Mouse (Mus musculus): ENCODE results near the gene Chd1. TPM values are rescaled to one million over a fixed set of nuclear protein-coding genes. Genes with fewer than 3 reads are reported as not detected.
"Not testable (repeated sequence)": the region's sequence is repeated elsewhere in the genome, so short reads cannot be mapped to it uniquely, and the experiment has no call there.

Chd1 gene
- total and polyA plus RNA-seq, 2 experiments from 2014 or later = 9.7 to 15.3 TPM

GRCm38 (mm10) chr17:15720841-15721240, 16.1 kb downstream of the Chd1 start:
- WGBS = 79% methylated on average over 3 of the region's 3 CpGs
- DNase-seq (ENCODE audit: low spot score) (no peak), ATAC-seq (ENCODE audit: insufficient read depth, low read depth) (no peak)
- TF ChIP-seq EP300 (IDR thresholded peaks at IDR 0.05; ENCODE audit: low read depth) (no peak), CTCF (IDR thresholded peaks at IDR 0.05; ENCODE audit: low read depth) (no peak)
- Histone ChIP-seq H3K4me2 (ENCODE audit: low read depth, low read length) (no peak overlapping the region), H3K9me3 (replicated peaks; ENCODE audit: control insufficient read depth, low read length) (no peaks in the 10 kb centered on the region), H3K9ac (replicated peaks; ENCODE audit: low read depth, low read length) (no peak overlapping the region), H3K4me1 (ENCODE audit: control insufficient read depth, insufficient read depth) (no peaks in the 10 kb centered on the region), H3K4me3 (ENCODE audit: low read depth, low read length) (no peak overlapping the region), H3K27me3 (ENCODE audit: control insufficient read depth, insufficient read depth, low read length) (no peaks in the 10 kb centered on the region), H3K36me3 (replicated peaks; ENCODE audit: control insufficient read depth, insufficient read depth, low read length) (peaks cover 16% of the 10 kb centered on the region), H3K27ac (ENCODE audit: low read depth) (no peak overlapping the region)

GRCm38 (mm10) chr17:15723291-15723690, 18.5 kb downstream of the Chd1 start:
- WGBS = 87% methylated on average over 1 of the region's 1 CpGs
- no peaks in the 10 kb centered on the region for H3K9me3 ChIP-seq (replicated peaks; ENCODE audit: control insufficient read depth, low read length)

GRCm38 (mm10) chr17:15723866-15724475, 19.2 kb downstream of the Chd1 start:
- peak; percentile 40 for DNase-seq (ENCODE audit: low spot score)
- not testable (repeated sequence) for H3K27ac ChIP-seq (ENCODE audit: low read depth); H3K27me3 ChIP-seq (ENCODE audit: control insufficient read depth, insufficient read depth, low read length); H3K4me2 ChIP-seq (ENCODE audit: low read depth, low read length); H3K4me3 ChIP-seq (ENCODE audit: low read depth, low read length); H3K4me1 ChIP-seq (ENCODE audit: control insufficient read depth, insufficient read depth); H3K9me3 ChIP-seq (replicated peaks; ENCODE audit: control insufficient read depth, low read length); ATAC-seq (ENCODE audit: insufficient read depth, low read depth); H3K9ac ChIP-seq (replicated peaks; ENCODE audit: low read depth, low read length)
- 100% methylated on average over 2 of the region's 5 CpGs for WGBS
- peaks cover 44% of the 10 kb centered on the region for H3K36me3 ChIP-seq (replicated peaks; ENCODE audit: control insufficient read depth, insufficient read depth, low read length)
- peak; percentile 48 for TF ChIP-seq CTCF (IDR thresholded peaks at IDR 0.05; ENCODE audit: low read depth)

More at GRCm38 (mm10) chr17:15723291-15723690, 18.5 kb downstream of the Chd1 start:
- H3K4me1 ChIP-seq (ENCODE audit: control insufficient read depth, insufficient read depth) = no peaks in the 10 kb centered on the region
- H3K27ac ChIP-seq (ENCODE audit: low read depth) = no peak overlapping the region
- H3K9ac ChIP-seq (replicated peaks; ENCODE audit: low read depth, low read length) = no peak overlapping the region
- H3K4me2 ChIP-seq (ENCODE audit: low read depth, low read length) = no peak overlapping the region
- ATAC-seq (ENCODE audit: insufficient read depth, low read depth) = no peak
- peaks cover 39% of the 10 kb centered on the region for H3K36me3 ChIP-seq (replicated peaks; ENCODE audit: control insufficient read depth, insufficient read depth, low read length)
- no peak for DNase-seq (ENCODE audit: low spot score)
- no peak overlapping the region for H3K4me3 ChIP-seq (ENCODE audit: low read depth, low read length)
- no peaks in the 10 kb centered on the region for H3K27me3 ChIP-seq (ENCODE audit: control insufficient read depth, insufficient read depth, low read length)
- TF ChIP-seq EP300 (IDR thresholded peaks at IDR 0.05; ENCODE audit: low read depth) (no peak), CTCF (IDR thresholded peaks at IDR 0.05; ENCODE audit: low read depth) (no peak)

GRCm38 (mm10) chr17:15731706-15732105, 26.9 kb downstream of the Chd1 start:
- 91% methylated on average over 5 of the region's 5 CpGs for WGBS
- Histone ChIP-seq H3K4me1 (ENCODE audit: control insufficient read depth, insufficient read depth) (no peaks in the 10 kb centered on the region), H3K36me3 (replicated peaks; ENCODE audit: control insufficient read depth, insufficient read depth, low read length) (peaks cover 74% of the 10 kb centered on the region), H3K9ac (replicated peaks; ENCODE audit: low read depth, low read length) (no peak overlapping the region), H3K27me3 (ENCODE audit: control insufficient read depth, insufficient read depth, low read length) (no peaks in the 10 kb centered on the region), H3K4me2 (ENCODE audit: low read depth, low read length) (no peak overlapping the region), H3K4me3 (ENCODE audit: low read depth, low read length) (no peak overlapping the region), H3K27ac (ENCODE audit: low read depth) (no peak overlapping the region), H3K9me3 (replicated peaks; ENCODE audit: control insufficient read depth, low read length) (no peaks in the 10 kb centered on the region)
- DNase-seq (ENCODE audit: low spot score) = no peak
- ATAC-seq (ENCODE audit: insufficient read depth, low read depth) = no peak
- TF ChIP-seq EP300 (IDR thresholded peaks at IDR 0.05; ENCODE audit: low read depth) = no peak
- TF ChIP-seq CTCF (IDR thresholded peaks at IDR 0.05; ENCODE audit: low read depth) = no peak

GRCm38 (mm10) chr17:15737346-15737917, 32.7 kb downstream of the Chd1 start:
- 63% methylated on average over 10 of the region's 10 CpGs for WGBS
- no peak overlapping the region for H3K4me3 ChIP-seq (ENCODE audit: low read depth, low read length)
- no peaks in the 10 kb centered on the region for H3K4me1 ChIP-seq (ENCODE audit: control insufficient read depth, insufficient read depth)
- no peak overlapping the region for H3K9ac ChIP-seq (replicated peaks; ENCODE audit: low read depth, low read length)
- DNase-seq (ENCODE audit: low spot score) (no peak), ATAC-seq (ENCODE audit: insufficient read depth, low read depth) (no peak)
- peaks cover 56% of the 10 kb centered on the region for H3K36me3 ChIP-seq (replicated peaks; ENCODE audit: control insufficient read depth, insufficient read depth, low read length)
- TF ChIP-seq CTCF (IDR thresholded peaks at IDR 0.05; ENCODE audit: low read depth) (no peak), EP300 (IDR thresholded peaks at IDR 0.05; ENCODE audit: low read depth) (no peak)
- no peaks in the 10 kb centered on the region for H3K27me3 ChIP-seq (ENCODE audit: control insufficient read depth, insufficient read depth, low read length)
- H3K4me2 ChIP-seq (ENCODE audit: low read depth, low read length) = no peak overlapping the region
- H3K27ac ChIP-seq (ENCODE audit: low read depth) = no peak overlapping the region
- H3K9me3 ChIP-seq (replicated peaks; ENCODE audit: control insufficient read depth, low read length) = no peaks in the 10 kb centered on the region

GRCm38 (mm10) chr17:15741836-15742235, 37.1 kb downstream of the Chd1 start:
- no peak for ATAC-seq (ENCODE audit: insufficient read depth, low read depth)

More at GRCm38 (mm10) chr17:15741836-15742235, 37.1 kb downstream of the Chd1 start:
- H3K27ac ChIP-seq (ENCODE audit: low read depth) = no peak overlapping the region
- TF ChIP-seq EP300 (IDR thresholded peaks at IDR 0.05; ENCODE audit: low read depth) = no peak
- H3K9ac ChIP-seq (replicated peaks; ENCODE audit: low read depth, low read length) = no peak overlapping the region
- H3K4me2 ChIP-seq (ENCODE audit: low read depth, low read length) = no peak overlapping the region
- no peaks in the 10 kb centered on the region for H3K27me3 ChIP-seq (ENCODE audit: control insufficient read depth, insufficient read depth, low read length)
- H3K4me1 ChIP-seq (ENCODE audit: control insufficient read depth, insufficient read depth) = no peaks in the 10 kb centered on the region
- no peak overlapping the region for H3K4me3 ChIP-seq (ENCODE audit: low read depth, low read length)
- no peak for DNase-seq (ENCODE audit: low spot score)
- 84% methylated on average over 8 of the region's 8 CpGs for WGBS
- H3K9me3 ChIP-seq (replicated peaks; ENCODE audit: control insufficient read depth, low read length) = no peaks in the 10 kb centered on the region
- H3K36me3 ChIP-seq (replicated peaks; ENCODE audit: control insufficient read depth, insufficient read depth, low read length) = peaks cover 54% of the 10 kb centered on the region
